Mouse (Mus musculus) MEL (cell line): ENCODE measurements at regions not wholly inside any gene's neighbourhood (a gene's known extent, or its start where the extent isn't known, plus 50 kb on each side); places are given as distances from the start of the nearest gene placed in this dataset.

Experiments
- DNase-seq: peaks from one replicate; pipeline ENCODE4 v3.0.0; 2011; ENCODE audit warnings: low read depth, low spot score
- H3K27ac ChIP-seq: 2 replicates; pipeline ENCODE4 v1.5.1; 2012; ENCODE audit warnings: low read depth, mild to moderate bottlenecking, control low read depth, low read length, moderate library complexity; ENCODE audit not compliant: control insufficient read depth
- H3K27me3 ChIP-seq, 2 experiments: fragments of 150-350 bp in 1 of 2; sonication (generic) in 1 of 2; 2 replicates each; pipeline ENCODE4 v1.6.1; 2012; ENCODE audit warnings: low read length in 2 of 2, mild to moderate bottlenecking in 2 of 2, improper control_type of control experiment in 1 of 2, moderate library complexity in 1 of 2; ENCODE audit not compliant: insufficient read depth in 2 of 2, control insufficient read depth in 1 of 2
- H3K36me3 ChIP-seq, 2 experiments: 2 replicates each; pipeline ENCODE4 v1.6.1; 2012 to 2014; ENCODE audit warnings: low read length in 2 of 2, improper control_type of control experiment in 1 of 2, inconsistent platforms in 1 of 2, mild to moderate bottlenecking in 1 of 2; ENCODE audit not compliant: insufficient read depth in 2 of 2, control insufficient read depth in 1 of 2
- H3K4me1 ChIP-seq, 2 experiments: fragments of 150-350 bp in 1 of 2; sonication (generic) in 1 of 2; 2 replicates each; pipeline ENCODE4 v1.6.1; 2012; ENCODE audit warnings: low read length in 2 of 2, improper control_type of control experiment in 1 of 2, mild to moderate bottlenecking in 1 of 2; ENCODE audit not compliant: insufficient read depth in 2 of 2, control insufficient read depth in 1 of 2
- H3K4me3 ChIP-seq, 2 experiments: fragments of 150-350 bp in 1 of 2; sonication (generic) in 1 of 2; 2 replicates each; pipeline ENCODE4 v1.5.1; 2012; ENCODE audit warnings: low read depth in 2 of 2, low read length in 2 of 2, mild to moderate bottlenecking in 2 of 2, moderate library complexity in 2 of 2, control low read depth in 1 of 2, improper control_type of control experiment in 1 of 2; ENCODE audit not compliant: control insufficient read depth in 1 of 2, insufficient read depth in 1 of 2
- H3K79me2 ChIP-seq: 2 replicates; pipeline ENCODE4 v1.6.1; 2012; ENCODE audit warnings: mild to moderate bottlenecking, low read length, moderate library complexity; ENCODE audit not compliant: control insufficient read depth, poor library complexity, insufficient read depth
- H3K9ac ChIP-seq: 2 replicates; pipeline ENCODE4 v1.6.1; 2012; ENCODE audit warnings: low read depth, mild to moderate bottlenecking, control low read depth, low read length, moderate library complexity; ENCODE audit not compliant: control insufficient read depth, poor library complexity, severe bottlenecking
- H3K9me3 ChIP-seq: fragments of 150-350 bp; sonication (generic); replicated peaks from 2 replicates; pipeline ENCODE4 v1.6.1; 2012; ENCODE audit warnings: mild to moderate bottlenecking, low read length, improper control_type of control experiment, moderate library complexity; ENCODE audit not compliant: insufficient read depth
- CHD1 ChIP-seq: IDR thresholded peaks from 2 replicates; pipeline ENCODE4 v1.6.1; 2012; ENCODE audit warnings: low read depth, mild to moderate bottlenecking, inconsistent platforms, low read length, improper control_type of control experiment
- CHD2 ChIP-seq: IDR thresholded peaks from 2 replicates; pipeline ENCODE4 v1.6.1; 2011; ENCODE audit warnings: low read length, improper control_type of control experiment
- E2F4 ChIP-seq: IDR thresholded peaks from 2 replicates; pipeline ENCODE4 v1.6.1; 2011; ENCODE audit warnings: low read depth, low read length, improper control_type of control experiment, borderline replicate concordance
- ELF1 ChIP-seq: IDR thresholded peaks from 2 replicates; pipeline ENCODE4 v1.6.1; 2014; ENCODE audit warnings: low read depth, mild to moderate bottlenecking, inconsistent platforms, low read length, improper control_type of control experiment, moderate library complexity
- GATA1 ChIP-seq: IDR thresholded peaks from 2 replicates; pipeline ENCODE4 v1.6.1; 2011; ENCODE audit warnings: low read depth, low read length, improper control_type of control experiment
- HCFC1 ChIP-seq: IDR thresholded peaks from 2 replicates; pipeline ENCODE4 v1.6.1; 2012; ENCODE audit warnings: low read depth, mild to moderate bottlenecking, inconsistent platforms, low read length, improper control_type of control experiment, moderate library complexity
- KAT2A ChIP-seq: conservative IDR thresholded peaks from 2 replicates; pipeline ENCODE4 v1.6.1; 2012; ENCODE audit warnings: low read depth, low read length, improper control_type of control experiment, inconsistent platforms
- MAX ChIP-seq: IDR thresholded peaks from 2 replicates; pipeline ENCODE4 v1.6.1; 2011; ENCODE audit warnings: low read length, improper control_type of control experiment
- MAZ ChIP-seq: IDR thresholded peaks from 2 replicates; pipeline ENCODE4 v1.6.1; 2012; ENCODE audit warnings: low read depth, mild to moderate bottlenecking, inconsistent platforms, low read length, improper control_type of control experiment
- MEF2A ChIP-seq: IDR thresholded peaks from 2 replicates; pipeline ENCODE4 v1.6.1; 2014; ENCODE audit warnings: low read depth, mild to moderate bottlenecking, inconsistent platforms, low read length, improper control_type of control experiment; ENCODE audit not compliant: poor library complexity, insufficient replicate concordance, severe bottlenecking; ENCODE audit errors: extremely low read depth
- MXI1 ChIP-seq: IDR thresholded peaks from 2 replicates; pipeline ENCODE4 v1.6.1; 2011; ENCODE audit warnings: mild to moderate bottlenecking, low read depth, low read length, improper control_type of control experiment
- MYC ChIP-seq: IDR thresholded peaks from 2 replicates; pipeline ENCODE4 v1.6.1; 2011; ENCODE audit warnings: low read depth, mild to moderate bottlenecking, low read length, improper control_type of control experiment, moderate library complexity
- NELFE ChIP-seq: IDR thresholded peaks from 2 replicates; pipeline ENCODE4 v1.6.1; 2011; ENCODE audit warnings: low read depth, low read length, improper control_type of control experiment
- POLR2AphosphoS2 ChIP-seq: IDR thresholded peaks from 2 replicates; pipeline ENCODE4 v1.6.1; 2011; ENCODE audit warnings: low read length, improper control_type of control experiment
- RAD21 ChIP-seq: IDR thresholded peaks from 2 replicates; pipeline ENCODE4 v1.6.1; 2011; ENCODE audit warnings: mild to moderate bottlenecking, low read depth, low read length, improper control_type of control experiment
- SMC3 ChIP-seq: IDR thresholded peaks from 2 replicates; pipeline ENCODE4 v1.6.1; 2011; ENCODE audit warnings: low read depth, low read length, improper control_type of control experiment
- TAL1 ChIP-seq: IDR thresholded peaks from 2 replicates; pipeline ENCODE4 v1.6.1; 2012; ENCODE audit warnings: mild to moderate bottlenecking, inconsistent platforms, low read length, moderate library complexity, mixed read lengths
- TBP ChIP-seq: IDR thresholded peaks from 2 replicates; pipeline ENCODE4 v1.8.0; 2011; ENCODE audit warnings: low read depth, low read length, improper control_type of control experiment
- UBTF ChIP-seq: IDR thresholded peaks from 2 replicates; pipeline ENCODE4 v1.6.1; 2012; ENCODE audit warnings: low read depth, mild to moderate bottlenecking, inconsistent platforms, low read length, improper control_type of control experiment, moderate library complexity, borderline replicate concordance; ENCODE audit not compliant: insufficient read depth
- USF1 ChIP-seq: IDR thresholded peaks from 2 replicates; pipeline ENCODE4 v1.6.1; 2014; ENCODE audit warnings: low read depth, mild to moderate bottlenecking, inconsistent platforms, low read length, improper control_type of control experiment, moderate library complexity
- ZNF384 ChIP-seq: IDR thresholded peaks from 2 replicates; pipeline ENCODE4 v1.6.1; 2012; ENCODE audit warnings: low read depth, mild to moderate bottlenecking, inconsistent platforms, low read length, improper control_type of control experiment

DNA sequence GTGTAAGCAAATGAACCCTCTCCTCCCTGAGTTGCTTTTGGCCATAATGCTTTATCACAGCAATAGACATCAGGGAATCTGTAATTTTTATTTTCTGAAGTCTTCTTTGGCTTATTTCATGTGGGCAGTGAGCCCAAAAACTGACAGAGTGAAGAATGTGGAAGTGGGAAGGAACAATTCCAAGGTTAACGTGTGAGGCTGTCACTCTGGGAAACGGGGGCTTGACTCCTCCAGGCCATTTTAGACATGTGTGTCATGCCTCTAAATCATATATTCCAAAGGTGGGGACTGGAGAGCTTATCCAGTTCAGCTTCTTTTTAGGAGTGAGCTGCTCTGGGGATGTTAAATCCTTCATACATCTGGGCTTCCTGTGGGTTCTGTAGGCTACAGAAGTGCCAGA lies 68.6 kb upstream of the Pdzrn3 start:
- Histone ChIP-seq H3K9ac (no peak overlapping the region), H3K9me3 (no peaks in the 10 kb centered on the region), H3K27me3 (no peaks in the 10 kb centered on the region), H3K27ac (no peak overlapping the region), H3K79me2 (no peaks in the 10 kb centered on the region), H3K4me1 (no peaks in the 10 kb centered on the region), H3K4me3 (no peak overlapping the region), H3K36me3 (no peaks in the 10 kb centered on the region)
- DNase-seq = no peak
- TF ChIP-seq POLR2AphosphoS2 (no peak), UBTF (no peak), ELF1 (no peak), SMC3 (no peak), MAZ (no peak), MAX (no peak)

DNA sequence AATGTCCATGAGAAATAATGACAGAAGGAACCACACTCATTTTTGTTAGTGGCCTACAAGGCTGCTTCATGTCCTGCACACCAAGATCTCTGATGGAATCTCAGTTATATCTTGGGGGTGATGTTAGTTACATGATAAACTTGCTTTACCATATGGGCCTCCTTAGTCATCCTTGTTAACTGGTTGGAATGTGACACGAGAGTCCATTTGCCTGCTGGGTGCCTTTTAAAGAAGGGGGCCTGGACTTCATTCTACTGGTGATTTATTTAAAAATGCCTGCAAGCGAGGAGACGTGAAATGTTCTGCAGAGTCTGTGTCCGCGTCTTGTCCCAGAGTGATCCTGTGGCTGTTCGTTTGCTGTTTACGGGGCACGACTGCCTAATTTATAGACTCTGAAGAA lies 55.1 kb upstream of the Pdzrn3 start:
- no peak overlapping the region for H3K27ac ChIP-seq
- H3K4me1 ChIP-seq = no peaks in the 10 kb centered on the region
- H3K9me3 ChIP-seq = no peaks in the 10 kb centered on the region
- H3K4me3 ChIP-seq = no peak overlapping the region
- TF ChIP-seq TBP (no peak), E2F4 (no peak), HCFC1 (no peak)
- H3K9ac ChIP-seq = no peak overlapping the region
- H3K79me2 ChIP-seq = no peaks in the 10 kb centered on the region
- no peaks in the 10 kb centered on the region for H3K27me3 ChIP-seq
- H3K36me3 ChIP-seq = no peaks in the 10 kb centered on the region
- DNase-seq = no peak

GRCm38 (mm10) chr6:101429634-101430033 lies 51.9 kb upstream of the Pdzrn3 start:
- no peaks in the 10 kb centered on the region for H3K9me3 ChIP-seq
- TF ChIP-seq UBTF = no peak
- TF ChIP-seq HCFC1 = no peak
- no peak for TF ChIP-seq USF1
- no peak for TF ChIP-seq TAL1
- TF ChIP-seq CHD2 = no peak
- TF ChIP-seq ZNF384 = no peak
- no peak for TF ChIP-seq MAX
- no peak for TF ChIP-seq KAT2A
- no peak for TF ChIP-seq CHD1
- no peak for TF ChIP-seq MAZ
- TF ChIP-seq NELFE = no peak
- TF ChIP-seq MYC = no peak
- TF ChIP-seq RAD21 = no peak
- no peak for TF ChIP-seq MXI1
- no peak for TF ChIP-seq MEF2A
- TF ChIP-seq GATA1 = no peak
- TF ChIP-seq, all 39 proteins: peak for 0

More at GRCm38 (mm10) chr6:101429634-101430033, 51.9 kb upstream of the Pdzrn3 start:
- Histone ChIP-seq H3K4me1 (no peaks in the 10 kb centered on the region), H3K27me3 (no peaks in the 10 kb centered on the region), H3K4me3 (no peak overlapping the region), H3K27ac (no peak overlapping the region), H3K9ac (no peak overlapping the region), H3K36me3 (no peaks in the 10 kb centered on the region), H3K79me2 (no peaks in the 10 kb centered on the region)
- no peak for DNase-seq
